Mouse (Mus musculus): ENCODE data around the gene Zfp938.

The Zfp938 gene

DNA sequence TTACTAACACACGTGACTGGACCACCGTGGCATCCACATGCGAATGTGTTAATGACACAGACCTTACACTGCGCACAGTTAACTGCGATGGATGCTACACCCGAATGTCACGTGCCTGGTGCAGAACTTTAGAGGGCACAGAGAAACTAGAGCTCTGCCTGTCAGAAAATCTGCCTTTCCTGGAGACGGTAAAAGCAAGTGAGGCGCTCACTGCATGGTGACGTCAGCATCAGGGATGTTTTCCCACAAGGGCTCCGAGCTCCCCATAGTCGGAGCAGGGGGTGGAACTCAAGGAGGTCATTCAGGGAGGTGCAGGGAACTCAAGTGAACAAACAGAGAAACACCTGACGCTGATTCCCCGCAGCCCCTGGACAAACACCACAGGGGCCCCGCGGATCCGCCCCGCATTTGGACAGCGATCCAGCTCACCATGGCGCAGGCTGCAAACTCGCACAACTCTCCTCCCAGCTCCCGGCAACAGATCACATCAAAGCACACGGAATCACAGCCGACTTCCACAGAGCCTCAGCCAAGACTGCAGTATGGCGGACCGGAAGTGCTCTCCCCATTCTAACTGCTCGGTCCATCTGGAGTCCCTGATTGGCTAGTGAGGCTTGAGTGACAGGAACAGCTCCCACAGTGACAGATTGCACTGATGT, at the start of gene Zfp938:
Gene Zfp938, minus strand, starts transcription at position 539 of the 659 bp plus-strand sequence.
- DNase-seq = peak; percentile 88 to 92

DNA sequence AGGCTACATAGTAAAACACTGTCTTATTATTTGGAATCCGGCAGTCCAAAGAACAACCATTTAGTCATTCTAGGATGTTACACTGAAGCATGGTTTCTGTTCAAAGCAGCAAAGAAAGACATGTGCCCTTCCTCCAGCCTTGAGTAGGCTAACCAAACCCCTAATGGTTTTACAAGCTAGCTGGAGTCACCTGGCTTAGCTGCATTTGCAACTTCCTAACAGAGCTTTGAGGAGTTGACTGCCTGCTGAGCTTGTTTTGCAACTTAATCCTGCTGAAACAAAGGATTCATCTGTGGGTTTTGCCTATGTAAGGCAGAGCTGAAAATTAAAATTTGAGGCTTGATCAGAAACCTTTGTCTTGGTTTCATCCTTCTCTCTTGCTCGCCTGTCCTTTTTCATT, 16.3 kb upstream of the Zfp938 start:
- no peak for DNase-seq

DNA sequence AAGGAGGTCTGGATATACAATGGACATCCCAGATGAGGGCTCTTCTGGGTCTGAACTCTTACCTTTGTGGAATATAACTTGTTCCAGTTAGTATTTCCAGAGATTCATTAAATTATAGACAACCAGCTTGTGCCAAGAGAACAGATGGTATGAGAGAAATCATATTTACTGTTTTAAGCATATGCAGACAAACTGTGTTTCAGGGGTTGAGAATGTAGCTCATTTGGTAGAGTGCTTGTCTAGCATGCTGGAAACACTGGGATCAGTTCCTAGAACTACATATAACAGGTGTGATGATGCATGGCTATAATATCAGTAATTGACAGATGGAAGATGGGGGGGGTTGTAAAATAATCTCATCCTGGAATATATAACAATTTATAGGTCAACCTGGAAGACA, 3.9 kb upstream of the Zfp938 start:
- no peak for DNase-seq

DNA sequence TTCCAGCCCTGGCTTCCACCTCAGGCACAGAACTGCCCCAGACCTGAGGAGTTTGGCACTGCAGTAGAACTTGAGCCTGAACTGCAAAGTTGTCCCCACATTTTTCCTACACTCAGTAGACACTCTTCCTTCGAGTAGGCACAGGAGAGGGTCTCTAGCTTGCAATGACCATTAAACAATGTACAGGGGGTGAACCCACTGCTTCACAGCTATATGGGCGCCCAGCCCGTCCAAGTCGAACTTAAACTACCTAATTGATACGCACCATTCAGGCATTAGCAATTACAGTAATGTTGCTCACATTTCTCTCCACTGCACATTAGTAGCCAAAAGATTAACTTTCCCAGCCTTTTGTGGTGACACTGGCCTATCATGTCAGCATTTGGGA, 315 bp upstream of the Zfp938 start:
- DNase-seq = no peak

DNA sequence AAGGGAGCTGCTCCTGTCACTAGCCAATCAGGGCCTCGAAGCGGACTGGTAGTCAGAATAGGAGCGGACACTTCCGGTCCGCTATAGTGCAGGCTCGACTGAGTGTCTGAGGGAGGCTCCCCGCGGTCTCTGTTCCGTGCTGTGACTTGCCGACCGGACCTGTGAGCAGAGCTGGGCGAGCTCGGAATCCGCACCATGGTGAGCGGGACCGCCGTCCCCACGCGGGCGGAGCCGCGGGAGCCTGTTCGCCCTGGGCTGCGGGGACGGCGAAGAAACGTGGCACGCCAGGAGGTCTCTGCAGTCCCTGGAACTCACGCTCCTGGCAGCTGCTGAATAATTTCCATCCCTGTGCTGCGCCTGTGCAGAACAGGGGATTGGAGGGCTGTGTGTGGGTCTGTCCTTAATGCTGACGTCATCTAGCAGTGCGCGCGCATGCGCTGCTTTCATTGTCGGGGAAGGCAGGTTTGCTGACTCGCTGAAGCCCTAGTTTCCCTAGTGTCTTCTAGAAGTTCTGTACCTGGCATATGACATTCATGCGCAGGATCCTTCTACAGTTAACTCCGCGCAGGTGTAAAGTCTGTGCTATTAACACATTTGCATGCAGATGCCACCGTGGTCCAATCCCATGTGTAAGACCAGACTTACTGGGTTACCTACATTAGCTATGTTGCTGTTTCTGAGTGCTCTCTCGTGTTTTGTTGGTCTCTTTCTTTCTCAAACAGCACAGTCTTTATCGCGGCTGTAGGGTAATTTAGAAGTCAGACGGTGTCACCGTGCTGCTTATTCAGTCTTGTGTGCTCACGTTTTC, 62.6 kb downstream of the Zfp938 start:
- DNase-seq = peak; percentile 87 to 91

Measured in kidney, postnatal 25 days (tissue).